Mouse (Mus musculus) heart, postnatal 0 days (tissue): ENCODE data around the gene Tmprss12.
"Not testable (repeated sequence)": the region's sequence is repeated elsewhere in the genome, so short reads cannot be mapped to it uniquely, and the experiment has no call there.

Experiments used
- CTCF ChIP-seq: IDR thresholded peaks from 2 replicates; pipeline ENCODE4 v1.5.1; 2016; ENCODE audit warnings: antibody characterized with exemption, control low read depth, low read depth
- EP300 ChIP-seq: IDR thresholded peaks from 2 replicates; pipeline ENCODE4 v1.6.1; 2016; ENCODE audit warnings: antibody characterized with exemption, low read depth

DNA sequence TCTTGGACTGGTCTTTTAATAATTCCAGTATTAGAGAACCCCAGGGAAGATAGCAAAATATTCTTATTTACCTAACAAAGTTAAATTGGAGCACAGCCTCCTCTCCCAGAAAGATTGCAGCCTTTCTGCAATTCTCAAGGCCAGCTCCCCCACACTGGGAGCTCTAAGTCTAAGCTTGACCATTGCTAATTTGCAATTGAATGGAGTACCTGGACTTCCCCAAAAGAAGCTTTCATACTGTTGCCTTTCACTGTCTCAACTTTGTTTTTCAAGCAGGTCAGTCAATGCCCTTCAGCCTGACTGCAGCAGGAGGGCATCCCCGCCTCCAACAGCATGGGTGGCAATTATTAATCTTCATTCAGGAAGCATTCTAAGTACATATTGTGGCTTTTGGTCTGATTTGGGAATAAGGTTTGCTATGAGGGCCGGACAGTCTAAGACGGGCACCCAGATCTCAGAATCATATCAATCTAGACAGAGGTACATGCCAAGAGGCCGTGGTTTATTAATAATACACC is 6.8 kb upstream of the Tmprss12 start:
- not testable (repeated sequence) for TF ChIP-seq EP300, CTCF
